Mouse (Mus musculus) embryo, embryonic 11.5 days (tissue): Measurements from ENCODE around the gene Saysd1.

Source experiments
- DNase-seq: peaks from one replicate; pipeline ENCODE4 v3.0.0-alpha.2; 2012; ENCODE audit warnings: low read depth, low spot score

The Saysd1 gene

GRCm38 (mm10) chr14:20138484-20139355 lies at the start of gene Saysd1:
TSS of gene Saysd1 (minus strand) at chr14:20138534.
- no peak for DNase-seq

DNA sequence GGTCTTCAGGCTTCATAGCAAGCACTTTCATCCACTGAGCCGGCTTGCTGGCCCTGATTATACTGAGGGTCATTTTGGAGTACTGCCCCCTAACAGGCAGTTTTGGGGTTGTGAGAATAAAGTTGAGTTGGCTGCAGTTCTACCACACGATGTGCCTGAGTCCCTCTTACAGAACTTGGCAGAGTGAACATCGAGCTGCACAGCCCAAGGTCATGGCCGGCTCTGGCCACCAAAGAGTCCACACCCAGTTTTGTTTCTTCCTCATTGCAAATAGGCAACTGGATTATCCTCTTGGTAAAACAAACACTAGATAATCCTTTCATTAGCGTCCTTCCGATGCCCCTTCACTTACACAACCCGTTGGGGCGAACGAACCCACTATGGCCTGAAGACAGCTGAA lies 47.1 kb upstream of the Saysd1 start:
- DNase-seq, result no peak

GRCm38 (mm10) chr14:20183701-20184100 lies 45.4 kb upstream of the Saysd1 start:
- DNase-seq, result no peak

DNA sequence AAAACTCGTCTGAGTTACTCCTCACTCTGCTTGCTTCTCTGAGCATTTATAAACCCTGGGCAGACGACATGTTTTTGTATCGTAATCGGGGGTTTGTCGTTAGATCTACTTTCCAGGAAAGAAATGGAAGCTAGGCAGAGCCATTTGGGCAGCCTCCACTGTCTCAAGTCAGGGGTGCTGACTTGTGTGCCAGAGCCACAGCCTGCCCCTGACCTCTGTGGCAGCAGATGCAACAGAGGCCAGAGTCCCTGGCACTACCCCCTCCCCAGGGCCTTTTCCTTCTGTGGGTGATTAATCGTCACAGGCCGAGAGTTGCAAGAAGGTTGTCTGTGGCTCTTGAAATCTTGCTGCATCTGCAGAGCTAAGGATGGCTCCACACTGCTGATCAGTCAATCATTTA lies 44.3 kb upstream of the Saysd1 start:
- DNase-seq, result no peak

DNA sequence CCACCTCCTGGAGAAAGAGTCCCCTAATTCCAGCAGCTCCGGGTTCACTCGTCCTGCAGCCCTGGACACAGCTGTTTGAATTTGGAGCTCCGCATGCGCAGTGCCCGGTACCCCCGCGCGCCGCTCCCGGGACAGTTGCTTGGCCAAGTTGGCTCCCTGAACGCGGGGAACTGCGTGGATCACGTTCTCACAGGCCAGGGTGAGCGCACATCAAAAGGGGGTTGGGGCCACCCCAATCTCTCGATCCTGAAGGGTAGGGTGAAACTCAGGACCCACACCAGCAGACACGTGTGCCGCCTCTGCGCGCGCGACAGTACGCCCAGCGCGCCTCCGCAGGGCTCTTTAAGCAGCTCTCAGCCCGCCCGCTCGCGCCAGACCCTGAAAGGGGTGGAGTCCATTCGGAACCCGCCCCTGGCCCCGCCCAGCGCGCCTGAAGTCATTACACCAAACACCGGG lies 43.2 kb upstream of the Saysd1 start, which contains the start of gene Kcnk5:
Kcnk5 (minus strand) TSS at position 344 of the 456 bp plus-strand sequence.
- DNase-seq, result peak; percentile 82

DNA sequence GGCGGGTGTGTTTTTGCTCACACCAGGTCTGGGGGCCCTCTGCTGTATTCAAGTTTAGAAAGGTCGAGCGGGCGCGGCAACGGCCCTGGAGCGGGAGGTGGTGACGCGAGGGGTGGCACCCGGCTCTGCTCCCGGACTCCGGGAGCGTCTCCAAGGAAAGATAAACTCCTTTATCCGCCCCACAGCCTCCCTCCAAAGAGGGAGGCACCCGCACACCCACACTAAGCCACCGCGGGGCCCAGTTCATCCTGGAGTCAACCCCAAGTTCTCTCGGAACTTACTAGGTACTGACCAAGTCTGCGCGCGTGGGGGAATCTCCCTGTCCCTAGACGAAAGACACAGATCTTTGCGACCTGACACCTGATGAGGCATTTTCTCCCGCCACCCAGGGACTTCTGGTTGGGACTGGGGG lies 42.4 kb upstream of the Saysd1 start:
- DNase-seq, result no peak

DNA sequence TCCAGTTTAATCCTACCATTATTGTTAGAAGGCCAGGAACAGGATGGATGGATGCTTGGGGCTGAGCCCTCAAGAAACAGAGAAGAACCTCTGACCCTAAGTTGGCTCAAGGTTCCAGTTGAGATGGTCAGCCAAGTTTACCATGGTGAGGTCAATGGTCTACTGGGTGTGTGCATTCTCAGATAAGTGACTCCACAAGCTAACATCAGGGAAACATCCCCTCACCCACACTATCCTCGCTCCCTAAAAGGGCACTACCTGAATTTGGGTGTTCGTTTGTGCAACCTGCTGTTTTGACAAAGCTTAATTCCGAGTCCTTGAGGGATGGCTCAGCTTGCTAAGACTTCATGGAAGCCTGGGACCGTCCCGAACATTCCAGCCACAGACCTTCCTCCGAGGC lies 42.0 kb upstream of the Saysd1 start:
- no peak for DNase-seq

GRCm38 (mm10) chr14:20179731-20180280 lies 41.5 kb upstream of the Saysd1 start:
- DNase-seq, result no peak

DNA sequence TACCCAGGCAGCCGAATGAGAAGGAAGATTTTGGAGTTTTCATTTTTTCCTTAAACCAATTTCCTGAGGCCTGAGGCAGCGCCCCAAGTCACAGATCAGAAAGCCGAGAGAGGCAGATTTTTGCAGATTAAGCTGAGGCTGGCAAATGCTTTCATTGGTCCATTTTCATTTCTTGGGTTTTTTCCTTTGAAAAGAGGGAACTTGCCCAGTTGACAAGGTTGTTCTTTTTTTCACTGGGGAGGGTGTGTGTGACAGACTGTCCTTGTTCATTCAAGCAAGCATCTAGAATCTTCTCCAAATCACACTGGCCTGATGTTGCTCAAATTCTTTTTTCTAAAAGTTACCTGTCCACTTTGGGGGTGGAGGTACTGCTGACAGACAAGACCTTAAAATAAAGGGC lies 40.7 kb upstream of the Saysd1 start:
- no peak for DNase-seq

DNA sequence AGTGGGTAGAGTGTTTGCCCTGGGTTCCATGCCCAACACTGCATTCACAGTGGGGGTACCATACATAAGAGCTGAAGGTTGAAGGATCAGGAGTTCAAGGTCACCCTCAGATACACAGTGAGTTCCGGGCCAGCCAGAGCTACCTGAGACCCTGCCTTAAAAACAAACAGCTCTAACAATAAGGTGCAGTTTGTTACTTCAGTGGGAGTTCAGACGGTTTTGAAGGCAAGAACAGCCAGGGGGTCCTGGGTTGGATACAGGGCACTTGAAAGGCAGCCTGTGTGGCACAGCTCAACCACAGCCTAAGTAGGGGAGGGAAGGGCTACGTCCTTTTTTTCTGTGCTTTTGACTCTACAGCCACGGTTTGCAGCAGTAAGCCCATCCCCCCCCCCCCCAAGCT lies 40.3 kb upstream of the Saysd1 start:
- DNase-seq, result no peak

DNA sequence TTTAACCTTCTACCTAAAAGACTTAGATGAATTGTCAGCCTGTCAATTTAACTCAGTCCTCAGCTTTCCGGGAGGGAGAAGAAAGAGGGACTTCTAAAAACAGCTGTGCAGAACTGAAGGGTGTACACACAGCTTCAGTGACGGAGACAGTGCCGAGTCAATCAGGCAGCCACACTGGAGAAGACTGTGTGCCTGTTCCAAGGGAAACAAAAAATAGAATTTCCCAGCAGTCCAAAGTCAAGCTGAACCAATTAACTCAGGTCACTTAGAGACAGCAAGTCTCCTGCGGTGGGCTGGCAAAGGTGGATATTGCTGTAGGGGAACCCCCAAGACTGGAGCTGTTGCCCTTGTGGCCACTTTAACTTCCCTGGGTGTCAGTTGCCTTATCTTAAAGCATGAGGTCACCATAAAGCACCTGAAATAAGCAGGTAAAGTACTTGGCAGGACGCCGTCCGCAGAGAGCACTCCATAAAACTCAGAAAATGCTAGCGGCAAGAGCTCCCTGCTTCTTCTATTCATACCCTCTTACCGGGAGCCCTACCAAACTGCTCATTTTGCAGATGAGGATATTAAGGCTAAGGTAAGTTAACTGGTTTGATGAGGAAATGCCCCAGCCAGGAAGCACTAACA lies 39.3 kb upstream of the Saysd1 start:
- DNase-seq, result no peak

DNA sequence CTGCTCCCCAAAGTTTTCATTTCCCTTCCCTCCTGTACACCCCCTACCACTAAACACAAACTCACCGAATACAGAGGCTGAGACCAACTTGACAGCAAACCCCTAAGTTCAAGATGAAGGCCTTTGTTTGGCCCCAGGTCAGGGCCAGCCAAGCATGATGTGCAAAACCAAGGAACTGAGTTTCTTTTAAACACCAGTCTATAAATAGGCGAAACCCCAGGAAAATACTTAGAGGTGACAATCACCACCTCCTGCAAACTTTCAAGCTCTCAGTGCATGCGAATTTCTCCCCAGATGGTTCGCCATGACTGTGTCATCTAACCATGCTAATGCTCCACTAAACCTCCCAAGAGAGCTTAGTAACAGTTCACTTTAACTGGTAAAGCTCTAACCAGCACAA lies 37.4 kb upstream of the Saysd1 start:
- no peak for DNase-seq

- DNase-seq, result no peak
Observed at GRCm38 (mm10) chr14:20175114-20175513, 36.8 kb upstream of the Saysd1 start.

- no peak for DNase-seq
Observed at GRCm38 (mm10) chr14:20174696-20175095, 36.4 kb upstream of the Saysd1 start.

- DNase-seq, result no peak
Observed at GRCm38 (mm10) chr14:20173873-20174490, 35.6 kb upstream of the Saysd1 start.

DNA sequence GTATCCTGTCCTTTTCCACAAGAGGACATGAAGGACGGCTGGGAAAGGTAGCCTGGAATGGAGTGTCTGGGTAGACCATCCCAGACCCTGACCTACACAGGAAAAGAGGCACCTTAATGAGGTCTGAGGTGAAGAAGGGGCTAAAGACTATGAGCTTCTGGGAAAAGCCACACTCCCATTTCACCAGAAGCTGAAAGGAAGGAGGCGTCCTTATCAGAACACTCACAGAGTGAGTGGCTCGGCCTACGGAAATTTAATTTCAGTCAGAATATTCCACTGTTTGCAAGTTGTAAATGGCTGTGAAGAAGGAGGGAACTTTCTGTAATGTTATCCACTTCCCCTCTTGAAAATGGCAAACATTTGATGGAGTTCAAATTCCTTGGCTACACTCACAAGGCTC lies 34.6 kb upstream of the Saysd1 start:
- no peak for DNase-seq

DNA sequence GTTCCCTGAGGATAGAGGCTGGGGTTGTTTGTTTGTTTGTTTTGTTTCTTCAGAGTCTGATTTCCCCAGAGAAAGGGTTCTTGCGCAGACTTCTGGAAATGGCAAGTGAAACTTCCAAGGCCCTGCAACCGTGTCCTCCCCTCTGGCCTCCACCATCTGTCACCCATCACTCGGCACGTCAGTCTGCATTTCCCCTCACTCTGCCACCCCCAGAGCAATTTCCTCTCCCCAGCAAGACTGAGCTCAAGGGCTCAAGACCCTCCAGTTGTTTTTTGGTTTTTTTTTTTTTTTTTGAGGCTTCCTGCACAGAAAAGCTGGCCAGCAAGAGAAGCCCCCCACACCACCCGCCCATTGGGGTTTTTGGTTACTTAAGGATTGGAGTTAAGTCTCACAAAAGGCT lies 34.2 kb upstream of the Saysd1 start:
- no peak for DNase-seq

GRCm38 (mm10) chr14:20171840-20172239 lies 33.5 kb upstream of the Saysd1 start:
- no peak for DNase-seq

- DNase-seq, result no peak
Observed at GRCm38 (mm10) chr14:20169251-20169650, 30.9 kb upstream of the Saysd1 start.

GRCm38 (mm10) chr14:20168478-20168877 lies 30.1 kb upstream of the Saysd1 start:
- no peak for DNase-seq

DNA sequence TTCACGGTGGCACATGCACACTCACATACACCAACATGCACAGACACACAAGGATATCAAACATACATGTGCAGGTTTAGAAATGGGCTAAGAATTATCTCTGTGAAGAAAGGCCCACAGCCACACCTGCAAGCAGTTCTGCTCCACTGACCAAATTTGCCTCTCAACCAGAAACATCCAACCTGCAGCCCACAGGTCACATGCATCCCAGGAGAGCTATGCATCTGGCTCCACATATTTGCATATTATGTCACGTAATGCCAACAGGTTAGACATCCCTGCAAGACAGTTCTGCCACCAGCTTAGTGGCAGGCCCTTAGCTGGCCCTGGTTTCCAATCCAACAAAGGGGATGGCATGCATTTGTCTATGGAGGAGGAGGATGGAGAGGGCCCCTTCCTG lies 29.7 kb upstream of the Saysd1 start:
- no peak for DNase-seq

GRCm38 (mm10) chr14:20165413-20165812 lies 27.1 kb upstream of the Saysd1 start:
- no peak for DNase-seq
